Mouse (Mus musculus): ENCODE measurements around the gene Strip2. TPM values are rescaled to one million over a fixed set of nuclear protein-coding genes. Genes with fewer than 3 reads are reported as not detected.
A peak's percentile ranks its signal among the peaks of the same experiment; 100 is the strongest.

The Strip2 gene
- polyA plus RNA-seq, 1 experiment from 2014 or later, result 0.62 TPM

DNA sequence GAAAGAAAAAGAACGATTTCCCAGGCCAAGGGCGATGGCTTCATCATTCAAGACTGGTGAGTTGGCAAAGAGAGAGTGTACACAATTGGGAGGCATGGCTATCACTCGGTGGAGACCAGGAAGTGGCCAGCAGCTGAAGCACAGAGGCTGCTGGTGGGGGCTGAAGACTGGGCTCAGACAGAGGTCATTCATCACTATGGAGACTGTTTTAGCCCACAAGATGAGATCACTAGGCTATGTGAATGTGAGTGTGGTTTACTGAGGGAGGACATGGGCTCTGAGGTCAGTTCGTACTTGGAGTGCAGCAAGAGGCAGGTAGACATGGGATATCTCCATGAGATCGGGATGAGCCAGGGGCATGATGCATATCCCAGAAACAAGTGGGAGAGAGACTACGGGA lies 63.6 kb downstream of the Strip2 start:
- Histone ChIP-seq H3K4me2 (replicated peaks) (no peak overlapping the region), H3K27me3 (replicated peaks) (no peaks in the 10 kb centered on the region)
- no peak for ATAC-seq

GRCm38 (mm10) chr6:29981797-29982196 lies 65.0 kb downstream of the Strip2 start:
- ATAC-seq, result no peak
- no peaks in the 10 kb centered on the region for H3K36me3 ChIP-seq
- no peak overlapping the region for H3K27ac ChIP-seq
- 0 out of 2 replicates have a peak, but pooled peaks cover 8% of the 10 kb centered on the region for H3K4me1 ChIP-seq (replicated peaks)
- H3K27me3 ChIP-seq (replicated peaks), result no peaks in the 10 kb centered on the region
- no peak overlapping the region for H3K4me2 ChIP-seq (replicated peaks)
- H3K4me3 ChIP-seq (replicated peaks), result no peak overlapping the region
- H3K9ac ChIP-seq, result no peak overlapping the region
- H3K9me3 ChIP-seq, result no peaks in the 10 kb centered on the region

More for the DNA sequence above, 63.6 kb downstream of the Strip2 start:
- no peaks in the 10 kb centered on the region for H3K4me1 ChIP-seq (replicated peaks)
- H3K36me3 ChIP-seq, result no peaks in the 10 kb centered on the region
- no peak overlapping the region for H3K27ac ChIP-seq
- 82% methylated on average over 6 of the region's 6 CpGs for WGBS
- H3K9ac ChIP-seq, result no peak overlapping the region
- no peak overlapping the region for H3K4me3 ChIP-seq (replicated peaks)
- H3K9me3 ChIP-seq, result no peaks in the 10 kb centered on the region

DNA sequence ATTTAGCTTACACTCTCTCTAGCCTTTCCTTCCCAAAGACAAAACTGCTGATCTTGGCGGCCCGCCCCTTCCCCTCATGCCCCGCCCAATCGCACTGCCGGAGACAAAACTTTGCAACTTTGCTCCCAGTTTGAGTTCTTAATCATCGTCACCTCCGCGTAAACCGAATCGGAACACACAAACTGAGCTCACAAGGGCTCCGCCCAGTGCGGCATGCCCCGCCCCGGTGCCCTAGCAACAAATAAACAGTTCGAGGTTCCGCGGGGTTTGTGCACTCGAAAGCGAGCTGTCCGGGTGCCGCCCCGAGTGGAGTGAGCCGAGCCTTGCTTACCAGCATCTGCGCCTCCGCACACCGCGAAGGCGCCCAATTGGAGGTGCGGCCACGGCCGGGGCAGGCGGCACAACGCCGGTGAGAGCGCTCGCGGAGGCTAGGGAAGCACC lies 68.3 kb downstream of the Strip2 start:
- WGBS, result under 1% methylated on average over 37 of the region's 37 CpGs
- Histone ChIP-seq H3K36me3 (no peaks in the 10 kb centered on the region), H3K9ac (peak overlapping the region; percentile 45), H3K9me3 (no peaks in the 10 kb centered on the region), H3K4me3 (replicated peaks) (peak overlapping the region; percentile 47), H3K27ac (0 out of 2 replicates have a peak overlapping the region, but pooled peaks have one; percentile 29), H3K27me3 (replicated peaks) (no peaks in the 10 kb centered on the region), H3K4me2 (replicated peaks) (peak overlapping the region; percentile 89), H3K4me1 (replicated peaks) (0 out of 2 replicates have a peak, but pooled peaks cover 8% of the 10 kb centered on the region)
- peak; percentile 91 for ATAC-seq

GRCm38 (mm10) chr6:29985504-29985903 lies 68.7 kb downstream of the Strip2 start:
- H3K4me3 ChIP-seq (replicated peaks), result peak overlapping the region; percentile 47
- H3K4me2 ChIP-seq (replicated peaks), result peak overlapping the region; percentile 89
- H3K27ac ChIP-seq, result 0 out of 2 replicates have a peak overlapping the region, but pooled peaks have one; percentile 29
- WGBS, result 1% methylated on average over 14 of the region's 14 CpGs
- no peaks in the 10 kb centered on the region for H3K36me3 ChIP-seq
- peak; percentile 57 for ATAC-seq
- H3K27me3 ChIP-seq (replicated peaks), result no peaks in the 10 kb centered on the region
- peak overlapping the region; percentile 45 for H3K9ac ChIP-seq
- H3K4me1 ChIP-seq (replicated peaks), result 0 out of 2 replicates have a peak, but pooled peaks cover 8% of the 10 kb centered on the region
- no peaks in the 10 kb centered on the region for H3K9me3 ChIP-seq

GRCm38 (mm10) chr6:29985986-29986385 lies 69.2 kb downstream of the Strip2 start:
- H3K27me3 ChIP-seq (replicated peaks), result no peaks in the 10 kb centered on the region
- peak overlapping the region; percentile 47; the same call in 1 of the 2 replicates for H3K4me3 ChIP-seq (replicated peaks)
- no peaks in the 10 kb centered on the region for H3K36me3 ChIP-seq
- no peak overlapping the region for H3K27ac ChIP-seq
- H3K9ac ChIP-seq, result no peak overlapping the region
- H3K4me2 ChIP-seq (replicated peaks), result peak overlapping the region; percentile 89
- 0 out of 2 replicates have a peak, but pooled peaks cover 8% of the 10 kb centered on the region for H3K4me1 ChIP-seq (replicated peaks)
- WGBS, result 36% methylated on average over 6 of the region's 6 CpGs
- no peaks in the 10 kb centered on the region for H3K9me3 ChIP-seq
- no peak for ATAC-seq

GRCm38 (mm10) chr6:29987246-29987645 lies 70.4 kb downstream of the Strip2 start:
- Histone ChIP-seq H3K9me3 (no peaks in the 10 kb centered on the region), H3K4me2 (replicated peaks) (no peak overlapping the region), H3K4me1 (replicated peaks) (0 out of 2 replicates have a peak, but pooled peaks cover 8% of the 10 kb centered on the region), H3K4me3 (replicated peaks) (no peak overlapping the region), H3K27me3 (replicated peaks) (no peaks in the 10 kb centered on the region), H3K36me3 (no peaks in the 10 kb centered on the region), H3K9ac (no peak overlapping the region), H3K27ac (no peak overlapping the region)
- no peak for ATAC-seq
- WGBS, result 55% methylated on average over 3 of the region's 3 CpGs

DNA sequence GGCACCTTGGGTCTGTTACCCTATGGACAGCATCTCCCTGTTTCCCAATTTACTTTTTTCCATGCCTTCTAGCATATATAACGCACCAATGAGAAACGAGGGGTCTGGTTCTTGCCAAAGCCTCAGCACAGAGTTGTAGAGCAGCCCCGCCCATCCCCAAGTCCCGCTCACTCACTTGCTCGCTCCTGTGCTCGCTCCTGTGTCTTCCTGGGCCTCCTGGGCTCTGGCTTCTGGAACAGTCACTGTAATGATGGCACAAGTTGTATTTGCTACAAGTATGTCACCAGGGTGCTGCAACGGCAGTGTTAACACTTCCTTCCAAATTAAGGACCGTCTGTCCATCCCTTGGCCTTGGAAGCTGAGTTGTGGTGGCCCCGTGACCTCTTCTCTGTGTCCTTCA lies 81.3 kb downstream of the Strip2 start:
- no peak overlapping the region for H3K9ac ChIP-seq
- WGBS, result 66% methylated on average over 9 of the region's 9 CpGs
- H3K4me3 ChIP-seq (replicated peaks), result no peak overlapping the region
- H3K36me3 ChIP-seq, result no peaks in the 10 kb centered on the region
- H3K27me3 ChIP-seq (replicated peaks), result no peaks in the 10 kb centered on the region
- no peak overlapping the region for H3K27ac ChIP-seq
- no peak for ATAC-seq
- no peaks in the 10 kb centered on the region for H3K4me1 ChIP-seq (replicated peaks)
- no peak overlapping the region for H3K4me2 ChIP-seq (replicated peaks)
- no peaks in the 10 kb centered on the region for H3K9me3 ChIP-seq

- no peaks in the 10 kb centered on the region for H3K9me3 ChIP-seq
- no peak overlapping the region for H3K4me2 ChIP-seq (replicated peaks)
- H3K27me3 ChIP-seq (replicated peaks), result no peaks in the 10 kb centered on the region
- H3K27ac ChIP-seq, result no peak overlapping the region
- no peaks in the 10 kb centered on the region for H3K36me3 ChIP-seq
- no peak overlapping the region for H3K9ac ChIP-seq
- H3K4me3 ChIP-seq (replicated peaks), result no peak overlapping the region
- no peaks in the 10 kb centered on the region for H3K4me1 ChIP-seq (replicated peaks)
- WGBS, result 63% methylated on average over 4 of the region's 4 CpGs
- ATAC-seq, result no peak
These were observed 82.0 kb downstream of the Strip2 start for GRCm38 (mm10) chr6:29998771-29999170.

DNA sequence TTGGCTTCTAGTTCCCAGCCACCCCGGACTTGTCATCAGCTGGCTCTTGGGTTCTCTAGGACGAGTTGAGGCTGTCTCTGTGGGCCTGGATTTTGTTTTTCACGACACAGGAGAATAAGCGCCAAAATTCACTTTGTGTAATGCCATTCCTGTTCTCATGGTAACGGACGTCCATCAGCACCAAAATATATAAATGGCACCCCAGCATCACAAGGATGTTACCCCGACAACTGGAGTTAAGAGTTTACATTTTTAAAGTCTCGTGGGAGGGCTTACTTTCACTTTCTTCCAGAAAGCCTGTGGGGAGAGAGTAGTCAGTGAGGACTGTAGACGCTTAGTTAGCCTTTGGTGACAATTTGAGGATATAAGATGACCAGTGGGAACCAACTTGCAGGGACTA lies 85.8 kb downstream of the Strip2 start:
- Histone ChIP-seq H3K4me3 (replicated peaks) (no peak overlapping the region), H3K27ac (no peak overlapping the region), H3K9ac (no peak overlapping the region), H3K9me3 (no peaks in the 10 kb centered on the region), H3K4me1 (replicated peaks) (no peaks in the 10 kb centered on the region), H3K27me3 (replicated peaks) (no peaks in the 10 kb centered on the region), H3K4me2 (replicated peaks) (no peak overlapping the region), H3K36me3 (no peaks in the 10 kb centered on the region)
- no peak for ATAC-seq
- 72% methylated on average over 9 of the region's 9 CpGs for WGBS

- Histone ChIP-seq H3K27ac (no peak overlapping the region), H3K4me2 (replicated peaks) (no peak overlapping the region), H3K4me3 (replicated peaks) (no peak overlapping the region), H3K27me3 (replicated peaks) (no peaks in the 10 kb centered on the region), H3K9me3 (no peaks in the 10 kb centered on the region), H3K36me3 (no peaks in the 10 kb centered on the region), H3K9ac (no peak overlapping the region), H3K4me1 (replicated peaks) (no peaks in the 10 kb centered on the region)
- WGBS, result 79% methylated on average over 1 of the region's 1 CpGs
- ATAC-seq, result no peak
These were observed 89.0 kb downstream of the Strip2 start for GRCm38 (mm10) chr6:30005851-30006250.

- Histone ChIP-seq H3K27ac (no peak overlapping the region), H3K4me2 (replicated peaks) (no peak overlapping the region), H3K27me3 (replicated peaks) (no peaks in the 10 kb centered on the region), H3K4me3 (replicated peaks) (no peak overlapping the region), H3K36me3 (no peaks in the 10 kb centered on the region), H3K4me1 (replicated peaks) (no peaks in the 10 kb centered on the region), H3K9ac (no peak overlapping the region), H3K9me3 (no peaks in the 10 kb centered on the region)
- WGBS, result 79% methylated on average over 7 of the region's 7 CpGs
- ATAC-seq, result no peak
These were observed 92.4 kb downstream of the Strip2 start for GRCm38 (mm10) chr6:30009204-30009603.
